ENCODE assay signal across 15 mouse cellular contexts in the genomic region with DNA sequence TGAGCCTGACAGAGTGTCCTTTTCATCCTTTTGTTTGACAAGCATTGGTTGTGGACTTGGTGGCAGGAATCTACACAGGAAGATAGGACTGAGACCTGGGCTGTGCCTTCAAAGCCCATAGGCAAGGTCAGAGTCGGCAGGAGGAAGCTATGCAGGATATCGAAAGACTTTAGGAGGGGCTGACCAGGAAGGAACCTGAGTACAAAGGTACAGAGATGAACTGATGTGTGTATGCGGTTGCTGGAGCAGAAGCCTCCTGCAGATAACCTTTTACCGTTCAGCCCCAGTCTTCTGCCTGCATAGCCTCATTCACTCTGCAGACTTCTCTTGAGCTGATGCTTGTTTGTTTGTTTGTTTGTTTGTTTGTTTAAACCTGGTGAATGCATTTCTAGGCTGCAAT. TPM values are rescaled to one million over a fixed set of nuclear protein-coding genes. Genes with fewer than 3 reads are reported as not detected.
DNase-seq lines count a peak whose midpoint lies in the region; ATAC-seq and TF ChIP-seq lines count a peak whose summit lies in the region.
"Had no signal": no experiment of that assay in that cellular context is flagged by ENCODE, and none has a peak within 500 bp of the region (broad histone marks: within the 10 kb centered on the region; RNA-seq: fewer than 3 reads in every experiment).

No protein-coding gene starts in this region.

- H3K27ac ChIP-seq in heart, embryonic 13.5 days (replicated peaks), result peak overlapping the region; percentile 87; the same call in 1 of the 2 replicates
- peak overlapping the region; percentile 86 for H3K27ac ChIP-seq in lung, embryonic 14.5 days (ENCODE audit: low read depth)
- H3K27ac ChIP-seq in intestine, embryonic 15.5 days, result peak overlapping the region; percentile 74
- peak overlapping the region; percentile 85 for H3K27ac ChIP-seq in stomach, embryonic 14.5 days (ENCODE audit: low read length)
- H3K27ac ChIP-seq: left cerebral cortex, adult 2 months; midbrain, embryonic 10.5 days had no signal

- H3K4me3 ChIP-seq in heart, embryonic 13.5 days, result no peak overlapping the region
- no peak overlapping the region for H3K4me3 ChIP-seq in lung, embryonic 14.5 days (ENCODE audit: low read depth, low read length)
- no peak overlapping the region for H3K4me3 ChIP-seq in intestine, embryonic 15.5 days (replicated peaks)
- H3K4me3 ChIP-seq in stomach, embryonic 14.5 days (ENCODE audit: low read depth, low read length), result no peak overlapping the region
- H3K4me3 ChIP-seq: left cerebral cortex, adult 2 months; midbrain, embryonic 10.5 days had no signal

- no peaks in the 10 kb centered on the region for H3K27me3 ChIP-seq in heart, embryonic 13.5 days (replicated peaks)
- no peaks in the 10 kb centered on the region for H3K27me3 ChIP-seq in lung, embryonic 14.5 days (ENCODE audit: insufficient read depth, low read length)
- no peaks in the 10 kb centered on the region for H3K27me3 ChIP-seq in intestine, embryonic 15.5 days (replicated peaks)
- H3K27me3 ChIP-seq in stomach, embryonic 14.5 days (ENCODE audit: control insufficient read depth, insufficient read depth, low read length), result no peaks in the 10 kb centered on the region

- WGBS in heart, embryonic 13.5 days, result 55% methylated on average over 4 of the region's 4 CpGs
- whole genome bisulfite sequencing in lung, embryonic 14.5 days, result 60% methylated on average over 4 of the region's 4 CpGs
- whole genome bisulfite sequencing in intestine, embryonic 15.5 days, result 56% methylated on average over 4 of the region's 4 CpGs
- 52% methylated on average over 4 of the region's 4 CpGs for WGBS in stomach, embryonic 14.5 days

- TF ChIP-seq CTCF in lung, embryonic 14.5 days (IDR thresholded peaks at IDR 0.05; ENCODE audit: low read depth), result no peak

- no peak overlapping the region for H3K4me2 ChIP-seq in heart, embryonic 13.5 days
- peak overlapping the region; percentile 36 for H3K4me2 ChIP-seq in lung, embryonic 14.5 days
- H3K4me2 ChIP-seq in intestine, embryonic 15.5 days (replicated peaks), result peak overlapping the region; percentile 33
- 0 out of 2 replicates have a peak overlapping the region, but pooled peaks have one; percentile 3 for H3K4me2 ChIP-seq in stomach, embryonic 14.5 days (replicated peaks; ENCODE audit: low read depth, low read length)

- DNase-seq in heart, postnatal 14 days, result no peak
- no peak for DNase-seq in lung, embryonic 14.5 days
- no peak for DNase-seq in lung, postnatal 14 days
- no peak for DNase-seq in right cerebral cortex, adult 18-20 months
- no peak for DNase-seq in adrenal gland, postnatal 4 days (ENCODE audit: low spot score in 2 of 2)
- DNase-seq: adrenal gland, adult 2 months; cerebellum, postnatal 10 days; gastrocnemius, postnatal 25 days; heart, postnatal 4 days had no signal

- ATAC-seq in heart, embryonic 13.5 days (ENCODE audit: extremely low read depth, insufficient number of reproducible peaks, low FRiP score, low TSS enrichment), result no peak
- no peak for ATAC-seq in lung, embryonic 14.5 days (ENCODE audit: insufficient read depth)
- peak; percentile 55 for ATAC-seq in intestine, embryonic 15.5 days
- ATAC-seq in stomach, embryonic 14.5 days (ENCODE audit: insufficient number of reproducible peaks, insufficient read depth, low FRiP score, low read depth), result no peak
- ATAC-seq: forebrain, embryonic 14.5 days had no signal

- peaks cover 29% of the 10 kb centered on the region for H3K36me3 ChIP-seq in heart, embryonic 13.5 days
- peaks cover 39% of the 10 kb centered on the region for H3K36me3 ChIP-seq in lung, embryonic 14.5 days (ENCODE audit: insufficient read depth)
- peaks cover 1% of the 10 kb centered on the region; the same call in 1 of the 2 replicates for H3K36me3 ChIP-seq in intestine, embryonic 15.5 days
- peaks cover 17% of the 10 kb centered on the region for H3K36me3 ChIP-seq in stomach, embryonic 14.5 days (ENCODE audit: control insufficient read depth, insufficient read depth, low read length)

- intact Hi-C loops in heart, postnatal 14 days (cut with DNase I), result no loop called here

- H3K9ac ChIP-seq in heart, embryonic 13.5 days, result no peak overlapping the region
- 0 out of 2 replicates have a peak overlapping the region, but pooled peaks have one; percentile 1 for H3K9ac ChIP-seq in lung, embryonic 14.5 days
- H3K9ac ChIP-seq in intestine, embryonic 15.5 days, result no peak overlapping the region
- H3K9ac ChIP-seq in stomach, embryonic 14.5 days (replicated peaks; ENCODE audit: low read depth, low read length), result no peak overlapping the region

- H3K4me1 ChIP-seq in heart, embryonic 13.5 days, result peaks cover 72% of the 10 kb centered on the region
- H3K4me1 ChIP-seq in lung, embryonic 14.5 days (ENCODE audit: insufficient read depth), result peaks cover 21% of the 10 kb centered on the region; the same call in 1 of the 2 replicates
- peaks cover 22% of the 10 kb centered on the region for H3K4me1 ChIP-seq in intestine, embryonic 15.5 days (replicated peaks)
- H3K4me1 ChIP-seq in stomach, embryonic 14.5 days (ENCODE audit: control insufficient read depth, insufficient read depth, low read length), result peaks cover 22% of the 10 kb centered on the region

- no peaks in the 10 kb centered on the region for H3K9me3 ChIP-seq in heart, embryonic 13.5 days
- no peaks in the 10 kb centered on the region for H3K9me3 ChIP-seq in lung, embryonic 14.5 days (ENCODE audit: low read depth, low read length)
- no peaks in the 10 kb centered on the region for H3K9me3 ChIP-seq in intestine, embryonic 15.5 days
- no peaks in the 10 kb centered on the region for H3K9me3 ChIP-seq in stomach, embryonic 14.5 days (ENCODE audit: control insufficient read depth, low read depth, low read length)
- H3K9me3 ChIP-seq: midbrain, embryonic 10.5 days had no signal

RNA-seq across cellular contexts. Expression of gene Cdc6, which starts 2.0 kb away (rescaled TPM):
- 21.1 and 22.9 TPM in 2 replicates for polyA plus RNA-seq in heart, embryonic 13.5 days (2015; fragmentation: Nextera tagmentation; extraction: Ambion mirVana)
- total RNA-seq in heart, postnatal 14 days (2021), result 1 to 10 TPM in 1 of 2 experiments, under 1 TPM in 1; 0.72 to 2.2 TPM
- polyA plus RNA-seq in lung, embryonic 14.5 days (2014; fragmentation: Nextera tagmentation; extraction: Ambion mirVana), result 47.0 and 48.1 TPM in 2 replicates
- 24.0 and 26.7 TPM in 2 replicates for polyA plus RNA-seq in intestine, embryonic 15.5 days (2015; fragmentation: Nextera tagmentation; extraction: Ambion mirVana)
- 31.4 and 32.6 TPM in 2 replicates for polyA plus RNA-seq in stomach, embryonic 14.5 days (2014; fragmentation: Nextera tagmentation; extraction: Ambion mirVana)
- 1 to 10 TPM; 7.5 to 9.1 TPM for total RNA-seq in adrenal gland, postnatal 4 days (2021)

RNA-seq across cellular contexts. Expression of gene Rara, which starts 22.0 kb away (rescaled TPM):
- polyA plus RNA-seq in heart, embryonic 13.5 days (2015; fragmentation: Nextera tagmentation; extraction: Ambion mirVana), result 27.9 and 28.3 TPM in 2 replicates
- 10 to 100 TPM; 17.9 to 21.6 TPM for total RNA-seq in heart, postnatal 14 days (2021)
- 43.2 and 45.3 TPM in 2 replicates for polyA plus RNA-seq in lung, embryonic 14.5 days (2014; fragmentation: Nextera tagmentation; extraction: Ambion mirVana)
- 30.7 and 31.5 TPM in 2 replicates for polyA plus RNA-seq in intestine, embryonic 15.5 days (2015; fragmentation: Nextera tagmentation; extraction: Ambion mirVana)
- polyA plus RNA-seq in stomach, embryonic 14.5 days (2014; fragmentation: Nextera tagmentation; extraction: Ambion mirVana), result 54.0 and 56.8 TPM in 2 replicates
- 10 to 100 TPM; 46.4 to 50.6 TPM for total RNA-seq in adrenal gland, postnatal 4 days (2021)

RNA-seq across cellular contexts. Expression of gene Wipf2, which starts 42.1 kb away (rescaled TPM):
- polyA plus RNA-seq in heart, embryonic 13.5 days (2015; fragmentation: Nextera tagmentation; extraction: Ambion mirVana), result 2.3 and 2.6 TPM in 2 replicates
- 10 to 100 TPM in 1 of 2 experiments, 1 to 10 TPM in 1; 8.2 to 10.6 TPM for total RNA-seq in heart, postnatal 14 days (2021)
- polyA plus RNA-seq in lung, embryonic 14.5 days (2014; fragmentation: Nextera tagmentation; extraction: Ambion mirVana), result 4.7 and 5.7 TPM in 2 replicates
- polyA plus RNA-seq in intestine, embryonic 15.5 days (2015; fragmentation: Nextera tagmentation; extraction: Ambion mirVana), result 3.7 and 4.2 TPM in 2 replicates
- 6.8 and 7.1 TPM in 2 replicates for polyA plus RNA-seq in stomach, embryonic 14.5 days (2014; fragmentation: Nextera tagmentation; extraction: Ambion mirVana)
- 10 to 100 TPM; 18.4 to 19.7 TPM for total RNA-seq in adrenal gland, postnatal 4 days (2021)
